Mouse (Mus musculus) lung, adult 2 months (tissue): ENCODE measurements around the gene Palb2. TPM values are rescaled to one million over a fixed set of nuclear protein-coding genes. Genes with fewer than 3 reads are reported as not detected.

ENCODE experiments used
- DNase-seq: peaks from one replicate; pipeline ENCODE4 v3.0.0; 2022
- H3K4me1 ChIP-seq: fragments of 200-500 bp; 2 replicates; pipeline ENCODE4 v1.6.1; 2011; ENCODE audit warnings: low read length; ENCODE audit not compliant: control insufficient read depth, insufficient read depth
- H3K4me3 ChIP-seq: fragments of 200-500 bp; replicated peaks from 2 replicates; pipeline ENCODE3; 2011; ENCODE audit warnings: low read depth, mild to moderate bottlenecking, control low read depth, low read length; ENCODE audit errors: extremely low read depth
- CTCF ChIP-seq: fragments of 200-500 bp; IDR thresholded peaks from 2 replicates; pipeline ENCODE4 v1.5.1; 2011; ENCODE audit warnings: mild to moderate bottlenecking, low read length, control low read depth; ENCODE audit not compliant: insufficient read depth
- POLR2A ChIP-seq: fragments of 200-500 bp; IDR thresholded peaks from 2 replicates; pipeline ENCODE4 v1.6.1; 2011; ENCODE audit warnings: low read depth, mild to moderate bottlenecking, control low read depth, low read length, borderline replicate concordance; ENCODE audit errors: extremely low read depth
- WGBS: fragments of 180-500 bp; shearing (Covaris S2); methylation state at CpG from one replicate; pipeline ENCODE4 v1.1.7; 2018; 5-methylcytosine and 5-hydroxymethylcytosine counted together
- polyA plus RNA-seq: library from polyadenylated mRNA; depleted of rRNA; stranded (reverse); fragments of >200 nt; gene quantifications from 2 replicates; pipeline ENCODE4 v1.2.3, GENCODE M21; 2012; rRNA removed

Palb2 gene
- 0.67 and 0.85 TPM in 2 replicates for polyA plus RNA-seq

- under 1% methylated on average over 54 of the region's 54 CpGs for WGBS
- Histone ChIP-seq H3K4me1 (no peaks in the 10 kb centered on the region; the same call in 1 of the 2 replicates), H3K4me3 (peak within 1 kb of the TSS; percentile 78)
- peak; percentile 98 for DNase-seq
- TF ChIP-seq CTCF (no peak), POLR2A (peak; percentile 75; the same call in 1 of the 2 replicates)
Measured at GRCm38 (mm10) chr7:122132497-122133337, at the start of gene Palb2, which contains the start of gene Dctn5. Palb2 (minus strand) TSS chr7:122132985. Dctn5 (plus strand) TSS chr7:122133041.

- no peak overlapping the region for H3K4me3 ChIP-seq
- 90% methylated on average over 7 of the region's 7 CpGs for WGBS
- no peak for TF ChIP-seq CTCF
- no peak for TF ChIP-seq POLR2A
- DNase-seq = no peak
- H3K4me1 ChIP-seq = no peaks in the 10 kb centered on the region
Measured at GRCm38 (mm10) chr7:122180720-122181119, 47.9 kb upstream of the Palb2 start.

GRCm38 (mm10) chr7:122171613-122172012 lies 38.8 kb upstream of the Palb2 start:
- H3K4me1 ChIP-seq = no peaks in the 10 kb centered on the region
- TF ChIP-seq POLR2A = no peak
- no peak for TF ChIP-seq CTCF
- WGBS = 63% methylated on average over 10 of the region's 10 CpGs
- DNase-seq = no peak
- no peak overlapping the region for H3K4me3 ChIP-seq

GRCm38 (mm10) chr7:122170705-122171104 lies 37.9 kb upstream of the Palb2 start:
- WGBS = 79% methylated on average over 6 of the region's 6 CpGs
- Histone ChIP-seq H3K4me1 (no peaks in the 10 kb centered on the region), H3K4me3 (no peak overlapping the region)
- no peak for TF ChIP-seq POLR2A
- no peak for TF ChIP-seq CTCF
- DNase-seq = no peak

GRCm38 (mm10) chr7:122167203-122167602 lies 34.4 kb upstream of the Palb2 start:
- no peak for DNase-seq
- WGBS = 91% methylated on average over 7 of the region's 7 CpGs
- Histone ChIP-seq H3K4me1 (no peaks in the 10 kb centered on the region), H3K4me3 (no peak overlapping the region)
- TF ChIP-seq POLR2A (no peak), CTCF (no peak)

- no peaks in the 10 kb centered on the region for H3K4me1 ChIP-seq
- no peak overlapping the region for H3K4me3 ChIP-seq
- 95% methylated on average over 8 of the region's 8 CpGs for WGBS
- DNase-seq = no peak
- TF ChIP-seq CTCF (no peak), POLR2A (no peak)
Measured at GRCm38 (mm10) chr7:122163766-122164165, 31.0 kb upstream of the Palb2 start.

GRCm38 (mm10) chr7:122160037-122160436 lies 27.3 kb upstream of the Palb2 start:
- WGBS = 2% methylated on average over 12 of the region's 12 CpGs
- no peak for DNase-seq
- no peak for TF ChIP-seq POLR2A
- TF ChIP-seq CTCF = no peak
- Histone ChIP-seq H3K4me3 (no peak overlapping the region), H3K4me1 (0 out of 2 replicates have a peak, but pooled peaks cover 2% of the 10 kb centered on the region)

GRCm38 (mm10) chr7:122158915-122159902 lies 26.4 kb upstream of the Palb2 start, which contains the start of gene Plk1:
Plk1 (plus strand) TSS chr7:122159439.
- peak; percentile 75 for DNase-seq
- Histone ChIP-seq H3K4me3 (peak within 1 kb of the TSS; percentile 94), H3K4me1 (0 out of 2 replicates have a peak, but pooled peaks cover 2% of the 10 kb centered on the region)
- TF ChIP-seq CTCF (no peak), POLR2A (no peak)
- WGBS = under 1% methylated on average over 63 of the region's 63 CpGs

- no peak for DNase-seq
- TF ChIP-seq POLR2A (no peak), CTCF (no peak)
- peak overlapping the region; percentile 94 for H3K4me3 ChIP-seq
- 0 out of 2 replicates have a peak, but pooled peaks cover 2% of the 10 kb centered on the region for H3K4me1 ChIP-seq
- WGBS = 4% methylated on average over 13 of the region's 13 CpGs
Measured at GRCm38 (mm10) chr7:122158488-122158887, 25.7 kb upstream of the Palb2 start.
